Mouse (Mus musculus) CD8-positive naive resting alpha-beta T cell, adult 2 months (primary cell): ENCODE data around the gene Pard3b.

Source experiments
- DNase-seq, 2 experiments: peaks; one replicate each; pipeline ENCODE4 v3.0.0; 2022; ENCODE audit warnings: low read depth in 2 of 2, low spot score in 2 of 2

The Pard3b gene

DNA sequence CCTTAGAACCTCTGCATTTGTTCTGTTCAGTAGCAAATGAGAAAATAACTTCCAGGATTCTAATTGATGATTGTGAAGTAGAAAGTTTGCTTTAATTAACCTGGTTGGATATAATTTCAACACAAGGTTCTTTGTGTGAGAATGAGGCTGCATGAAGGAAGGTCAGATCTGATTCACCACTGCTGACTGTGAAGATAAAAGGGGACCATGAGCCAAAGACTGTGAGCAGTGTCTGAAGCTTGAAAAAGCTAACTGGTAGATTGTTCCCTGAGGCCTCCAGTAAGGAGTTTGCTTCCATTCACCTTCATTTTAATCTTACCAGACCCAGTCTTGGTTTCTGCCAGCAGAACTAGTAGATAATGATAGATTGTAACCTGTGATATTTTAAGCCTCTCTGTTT, 108.9 kb downstream of the Pard3b start:
- DNase-seq, result no peak

GRCm38 (mm10) chr1:61751008-61751407, 112.4 kb downstream of the Pard3b start:
- DNase-seq, result no peak

GRCm38 (mm10) chr1:61756771-61757170, 118.1 kb downstream of the Pard3b start:
- no peak for DNase-seq

- peak in 1 of 2 experiments; percentile 6 for DNase-seq
These were observed 132.6 kb downstream of the Pard3b start for GRCm38 (mm10) chr1:61771213-61771612.

GRCm38 (mm10) chr1:61778731-61779130, 140.1 kb downstream of the Pard3b start:
- no peak for DNase-seq

- no peak for DNase-seq
These were observed 141.3 kb downstream of the Pard3b start for GRCm38 (mm10) chr1:61779906-61780305.

- DNase-seq, result no peak
These were observed 157.7 kb downstream of the Pard3b start for GRCm38 (mm10) chr1:61796296-61796695.

GRCm38 (mm10) chr1:61820213-61820612, 181.6 kb downstream of the Pard3b start:
- DNase-seq, result no peak

DNA sequence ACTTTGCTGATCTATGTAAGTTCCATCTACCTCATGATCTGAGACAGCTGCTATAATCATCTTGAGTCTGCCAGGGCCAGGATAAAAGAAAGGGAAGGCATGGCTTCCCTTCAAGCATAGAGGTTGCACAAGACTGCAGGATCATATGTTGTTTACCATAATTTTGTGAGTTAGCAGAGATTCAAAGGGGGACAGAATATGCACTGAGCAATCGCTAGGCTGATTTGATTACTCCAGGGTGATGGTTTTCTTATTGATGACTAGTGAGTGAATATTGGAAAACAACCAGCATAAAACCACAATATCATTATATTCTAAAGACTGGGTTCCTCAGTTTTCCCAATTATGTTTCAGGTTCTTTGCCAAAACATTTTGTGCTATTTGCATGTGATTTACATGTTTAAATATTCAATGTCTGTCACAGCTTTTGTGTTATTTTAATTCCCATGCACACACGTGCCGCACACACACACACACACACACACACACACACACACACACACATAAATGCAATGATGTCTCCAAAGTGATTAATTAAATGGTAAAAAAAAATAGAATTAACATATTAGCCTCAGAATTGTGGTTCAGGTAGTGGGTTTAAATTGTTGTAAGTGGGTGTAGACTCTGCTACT, 187.1 kb downstream of the Pard3b start:
- DNase-seq, result no peak

DNA sequence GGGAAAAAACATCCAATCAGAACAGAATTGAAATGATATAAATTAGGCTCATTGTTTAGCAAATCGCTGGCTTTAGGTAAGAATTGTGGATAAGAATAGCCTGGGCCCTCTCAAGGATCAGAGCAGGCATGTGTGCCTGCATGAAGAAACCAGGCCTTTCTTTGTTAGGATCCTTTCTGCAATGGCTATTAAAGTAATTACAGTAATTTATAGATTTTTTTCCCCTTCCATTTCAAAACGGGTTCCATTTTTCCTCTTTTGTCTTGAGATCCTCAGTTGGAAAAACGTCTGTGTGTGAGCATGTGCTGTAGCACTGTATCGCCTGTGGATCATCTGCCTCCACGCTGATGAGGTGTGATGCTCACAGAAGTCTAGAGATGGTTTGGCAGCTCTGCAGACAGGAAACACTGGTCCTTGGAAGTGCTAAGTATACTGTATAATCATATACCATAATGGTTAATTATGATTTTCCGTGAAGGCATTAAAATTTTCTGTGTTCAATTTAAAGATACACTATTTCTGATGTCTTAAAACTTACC, 198.5 kb downstream of the Pard3b start:
- no peak for DNase-seq

GRCm38 (mm10) chr1:61846606-61847005, 208.0 kb downstream of the Pard3b start:
- DNase-seq, result no peak

DNA sequence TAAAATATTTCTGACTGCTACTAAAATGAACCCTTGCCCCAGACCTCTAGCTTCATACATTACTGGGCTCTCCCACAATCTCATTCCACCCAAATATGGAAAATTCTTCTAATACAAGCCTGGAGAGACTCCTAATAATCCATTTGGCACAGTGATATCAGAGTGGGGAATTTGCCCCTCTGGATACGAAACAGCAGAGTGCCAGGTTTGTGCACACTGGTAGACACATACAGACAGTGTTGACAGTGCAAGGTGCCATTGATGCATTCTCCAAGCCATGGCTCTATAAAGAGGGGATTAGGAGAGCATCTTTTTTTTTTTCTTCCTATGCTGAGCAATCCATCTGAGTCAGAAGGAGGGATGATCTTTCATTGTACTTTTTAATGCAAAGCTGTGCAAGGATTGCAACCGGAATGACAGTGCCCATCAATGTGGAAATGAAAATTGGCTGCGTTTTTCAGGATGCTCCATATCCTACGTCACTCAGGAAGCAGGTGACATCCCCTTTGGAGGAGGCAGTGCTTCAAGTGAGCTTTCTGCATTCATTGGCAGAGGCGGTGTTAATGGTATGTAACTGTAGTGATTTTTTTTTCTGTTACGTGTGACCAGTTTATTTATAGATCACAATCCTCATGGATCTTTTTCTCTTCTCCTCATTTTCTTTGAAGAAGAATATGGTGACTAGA, 210.5 kb downstream of the Pard3b start:
- DNase-seq, result no peak

DNA sequence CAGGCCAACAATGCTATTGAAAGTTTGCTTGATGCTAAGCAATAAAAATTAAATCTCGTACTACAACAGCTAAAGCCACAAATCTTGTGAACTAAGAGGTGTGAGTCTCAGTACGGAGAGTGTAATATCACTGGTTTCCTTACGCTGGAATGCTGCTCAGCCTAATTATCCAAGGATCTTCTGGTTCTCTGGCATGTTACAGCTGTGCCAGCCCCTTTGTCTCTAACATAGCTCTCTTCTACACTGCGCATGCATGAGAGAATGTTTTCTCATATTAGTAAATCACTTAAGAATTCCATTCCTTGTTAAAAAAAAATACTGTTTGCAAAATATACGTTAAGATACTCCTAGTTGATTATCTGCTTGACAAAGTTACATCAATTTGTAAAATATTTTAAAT, 211.8 kb downstream of the Pard3b start:
- DNase-seq, result no peak

DNA sequence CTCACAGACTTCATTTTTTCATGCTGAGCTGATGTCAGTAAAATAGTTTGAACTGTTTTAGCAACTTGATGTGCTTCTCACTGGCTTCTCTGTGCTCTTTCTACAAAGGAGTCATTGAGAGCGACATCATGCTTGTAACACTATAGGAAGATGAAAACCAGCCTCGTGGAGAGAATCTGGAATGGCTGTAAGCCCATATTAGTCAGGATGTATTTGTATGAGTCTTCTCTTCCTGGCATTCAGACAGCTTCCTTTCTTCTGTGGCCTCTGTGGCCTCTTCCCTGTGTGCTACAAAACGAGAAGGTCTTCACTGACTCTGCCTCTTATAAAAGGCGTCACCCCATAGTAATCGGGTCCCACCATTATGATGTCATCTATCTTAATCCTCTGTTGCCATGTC, 212.6 kb downstream of the Pard3b start:
- DNase-seq, result no peak

DNA sequence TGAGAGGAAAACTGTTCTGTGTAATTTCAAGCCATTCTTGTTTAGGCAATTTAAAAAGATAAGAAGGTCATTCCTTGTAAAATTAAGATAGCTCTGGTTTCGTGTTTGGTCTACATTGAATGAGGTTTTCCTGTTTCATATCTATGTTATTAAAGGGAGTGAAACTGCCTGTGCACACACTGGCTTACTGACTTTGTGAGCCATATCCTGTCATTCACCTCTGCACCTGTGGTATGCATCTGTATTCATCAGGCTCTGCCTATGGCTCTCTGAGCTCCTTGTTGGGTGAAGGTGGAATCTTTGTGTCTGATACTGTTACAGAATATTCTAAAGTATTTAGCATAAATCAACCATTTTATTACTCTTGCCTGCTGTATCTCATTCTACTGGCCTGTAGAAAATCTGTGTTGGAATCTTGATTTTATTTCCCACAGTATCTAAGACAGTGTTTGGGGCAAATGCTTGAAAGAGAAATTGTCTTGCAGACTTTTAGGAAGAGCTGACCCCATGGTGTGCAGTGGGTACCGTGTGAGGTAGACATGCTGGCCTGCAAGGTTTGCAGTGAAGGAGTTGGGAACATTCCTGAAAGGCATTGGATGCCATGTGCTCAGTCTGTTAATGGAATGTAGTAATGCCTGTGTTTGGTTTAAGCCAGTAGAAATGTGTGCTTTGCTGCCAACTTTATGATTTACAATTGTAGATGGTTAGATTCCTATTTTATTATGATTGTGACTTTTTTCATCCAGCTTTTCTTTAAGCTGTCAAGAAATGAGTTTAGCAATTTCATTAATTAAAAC, 228.9 kb downstream of the Pard3b start:
- no peak for DNase-seq

DNA sequence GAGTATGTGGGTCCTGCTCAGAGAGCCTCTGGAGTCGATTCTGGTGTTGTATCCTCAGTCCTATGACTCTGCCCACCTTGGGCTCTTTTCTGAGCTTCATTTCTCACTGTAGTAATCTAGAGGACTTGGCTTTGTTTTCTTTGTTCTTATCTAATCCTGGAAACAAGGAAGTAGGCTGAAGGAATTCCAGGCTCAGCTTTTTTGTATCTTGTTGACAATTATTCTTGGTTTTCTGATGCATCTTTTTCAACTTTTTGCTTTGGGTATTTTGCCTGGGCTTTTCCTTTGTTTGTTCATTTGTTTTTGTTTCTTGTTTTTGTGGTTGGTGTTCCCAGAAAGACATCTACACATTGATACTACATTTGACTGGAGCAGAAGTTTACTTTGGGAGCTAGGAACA, 236.3 kb downstream of the Pard3b start:
- no peak for DNase-seq

DNA sequence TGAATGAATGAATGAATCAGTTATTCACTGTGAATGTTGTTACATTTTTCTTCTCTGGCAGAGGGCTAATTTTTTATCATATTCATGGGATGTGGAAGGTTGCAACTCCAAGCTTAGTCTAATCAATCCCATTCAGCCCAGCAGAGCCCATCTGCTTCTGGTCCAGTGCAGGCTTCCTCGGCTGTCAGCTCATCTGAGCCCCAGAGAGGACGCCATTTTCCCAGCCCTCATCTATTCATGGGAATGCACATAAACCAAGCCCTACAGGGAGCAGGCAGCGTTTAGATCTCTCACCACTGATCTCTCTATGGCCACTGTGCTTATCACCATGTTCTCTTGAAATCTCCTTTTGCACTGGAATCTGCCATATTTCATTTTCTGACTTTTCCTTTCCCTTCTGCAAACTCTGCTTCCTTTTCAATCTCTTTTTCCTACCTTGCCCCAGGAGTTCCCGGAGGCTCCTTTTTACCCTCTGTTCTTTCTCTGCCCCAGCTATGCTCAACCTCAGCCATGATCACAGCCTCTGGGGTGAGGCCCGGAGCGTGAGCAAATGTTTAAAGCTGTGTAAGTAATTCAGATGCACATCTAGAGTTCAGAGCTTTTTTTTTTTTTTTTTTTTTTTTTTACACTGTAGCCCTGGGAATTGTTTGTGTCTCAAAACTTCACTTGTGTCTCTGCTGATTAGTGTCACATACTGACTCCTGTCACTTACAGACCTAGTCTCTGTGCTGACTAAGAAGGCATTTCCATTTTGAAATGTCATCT, 241.3 kb downstream of the Pard3b start:
- DNase-seq, result no peak

GRCm38 (mm10) chr1:61896048-61896447, 257.4 kb downstream of the Pard3b start:
- DNase-seq, result no peak

DNA sequence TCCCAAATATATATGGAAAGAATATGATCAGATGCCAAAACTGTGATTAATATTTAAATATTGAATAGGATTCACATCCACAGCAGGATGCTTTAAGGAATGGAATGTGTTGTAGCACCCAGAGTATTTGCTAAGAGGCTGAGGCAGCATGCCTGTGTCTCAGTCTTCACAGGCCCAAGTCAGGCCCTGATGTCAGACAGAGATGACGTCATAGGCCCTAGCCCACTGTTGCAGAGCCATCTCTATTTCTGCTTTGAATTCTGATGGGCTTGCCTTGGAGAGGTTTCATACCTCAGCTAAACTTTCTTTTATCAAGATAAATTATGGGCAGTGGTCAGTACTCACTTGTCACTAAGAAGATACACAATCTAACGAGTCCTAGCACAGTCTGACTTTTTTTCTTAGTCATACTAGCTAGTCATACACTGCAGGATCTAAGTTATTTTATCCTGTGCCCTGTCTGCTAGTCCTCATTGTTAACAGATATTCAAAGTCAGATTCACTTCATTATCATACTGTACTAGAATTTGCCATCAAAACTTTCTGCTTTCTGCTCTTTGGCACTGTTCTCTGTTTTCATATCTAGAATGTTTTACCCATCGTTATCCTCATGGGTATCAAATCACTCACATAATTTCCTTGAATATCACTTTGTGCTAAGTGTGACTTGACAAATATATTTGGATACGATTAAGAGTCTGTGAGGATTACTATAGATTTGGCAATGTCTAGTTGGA, 264.8 kb downstream of the Pard3b start:
- DNase-seq, result no peak

GRCm38 (mm10) chr1:61904036-61904435, 265.4 kb downstream of the Pard3b start:
- DNase-seq, result no peak
